Mouse (Mus musculus) T-helper 1 cell (primary cell): Measurements from ENCODE around the gene Nfs1.

ENCODE experiments used
- in situ Hi-C: fragments of 300-600 bp; cut with MboI, MseI; formaldehyde crosslinking; loops from one replicate; pipeline ENCODE4 v1.15.1; 2025; ENCODE audit warnings: high pct_unique_total_duplicates

Nfs1 gene

DNA sequence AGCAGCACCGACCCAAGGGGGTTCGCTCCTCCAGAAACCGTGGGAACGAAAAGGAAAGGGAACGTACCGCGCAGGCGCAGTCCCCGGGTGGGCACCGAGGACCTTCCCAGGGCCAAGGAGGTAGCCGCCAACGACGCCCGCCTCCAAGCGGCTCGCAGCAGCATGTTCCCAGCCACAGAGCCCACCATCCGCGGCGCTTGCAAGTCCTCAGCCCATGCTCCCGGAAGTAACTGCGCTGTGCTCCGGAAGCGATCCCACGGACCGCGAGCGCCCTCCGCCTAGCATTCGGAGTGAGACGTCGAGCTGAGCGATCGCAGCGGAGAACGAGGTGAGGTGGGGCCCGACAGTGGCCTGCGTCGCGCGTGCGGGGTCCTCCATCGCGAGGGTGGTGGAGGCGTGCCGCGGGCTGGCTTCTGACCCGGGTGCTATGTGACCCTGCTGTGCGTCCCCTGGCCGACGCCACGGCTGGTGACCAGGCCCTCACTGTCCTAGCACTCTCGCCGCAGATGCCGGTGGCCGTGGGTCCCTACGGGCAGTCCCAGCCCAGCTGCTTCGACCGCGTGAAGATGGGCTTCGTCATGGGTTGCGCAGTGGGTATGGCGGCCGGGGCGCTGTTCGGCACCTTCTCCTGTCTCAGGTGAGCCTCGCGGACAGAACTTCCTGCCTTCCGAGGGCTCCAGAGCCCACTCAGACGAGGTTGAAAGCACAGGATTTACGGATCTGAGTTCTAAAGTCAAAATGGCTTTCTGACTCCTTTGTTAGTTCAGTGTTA, at the start of gene Nfs1, which contains the start of gene Romo1:
Gene Nfs1, minus strand, starts transcription at position 234 of the 772 bp plus-strand sequence.
Gene Romo1, plus strand, starts transcription at position 87 of the 772 bp plus-strand sequence.
- in situ Hi-C loops = no loop called here

DNA sequence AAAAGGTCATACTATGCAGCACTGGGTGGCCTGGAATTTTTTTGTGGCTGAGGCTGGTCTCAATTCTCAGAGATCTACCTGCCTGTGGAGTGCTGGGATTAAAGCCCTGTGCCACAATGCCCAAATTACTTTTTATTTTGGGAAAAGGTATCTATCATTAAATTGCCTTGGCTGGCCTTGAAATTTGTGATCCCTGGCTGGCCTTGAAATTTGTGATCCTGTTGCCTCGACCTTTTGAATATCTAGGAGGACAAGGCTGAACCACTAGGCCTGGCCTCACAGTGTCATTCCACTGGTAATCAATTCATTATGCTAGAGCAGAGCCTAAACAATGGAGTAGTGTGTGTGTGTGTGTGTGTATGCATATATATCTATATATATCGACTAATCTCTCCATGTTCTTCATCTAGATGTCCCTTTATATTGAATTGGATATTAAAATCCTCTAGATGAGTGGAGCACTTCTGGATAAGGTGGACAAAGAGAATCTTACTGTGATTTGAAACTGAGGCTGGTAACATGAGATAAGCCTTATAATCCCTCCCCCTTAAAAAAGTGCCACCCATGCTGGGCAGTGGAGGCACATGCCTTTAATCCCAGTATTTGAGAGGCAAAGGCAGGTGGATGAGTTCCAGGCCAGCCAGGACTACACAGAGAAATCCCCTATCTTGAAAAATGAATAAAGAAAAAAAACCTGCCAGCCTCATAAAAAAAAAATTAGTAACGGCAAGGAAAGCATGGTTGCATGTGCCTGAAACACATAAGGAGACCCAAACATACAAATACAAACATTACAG, 49.3 kb upstream of the Nfs1 start:
- in situ Hi-C loops = no loop called here

DNA sequence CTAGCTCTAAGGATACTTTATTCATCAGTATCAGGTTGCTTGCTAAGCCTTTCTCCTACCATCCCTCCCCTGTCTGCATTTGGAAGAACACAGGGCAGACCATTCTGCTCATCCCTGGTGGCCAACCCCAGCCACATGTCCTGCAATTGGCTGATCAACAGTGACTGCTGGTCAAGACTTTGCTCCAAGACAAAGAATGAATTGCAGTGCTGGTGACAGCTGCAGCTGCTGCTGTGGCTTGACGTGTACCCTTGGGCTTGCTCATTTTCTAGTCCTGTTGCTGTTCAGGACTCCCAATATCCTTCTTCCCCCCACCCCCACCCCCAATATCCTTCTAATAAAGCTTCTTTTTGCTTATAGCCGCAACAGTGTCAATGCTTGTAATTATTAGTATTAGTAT, 48.1 kb upstream of the Nfs1 start:
- in situ Hi-C loops = no loop called here

DNA sequence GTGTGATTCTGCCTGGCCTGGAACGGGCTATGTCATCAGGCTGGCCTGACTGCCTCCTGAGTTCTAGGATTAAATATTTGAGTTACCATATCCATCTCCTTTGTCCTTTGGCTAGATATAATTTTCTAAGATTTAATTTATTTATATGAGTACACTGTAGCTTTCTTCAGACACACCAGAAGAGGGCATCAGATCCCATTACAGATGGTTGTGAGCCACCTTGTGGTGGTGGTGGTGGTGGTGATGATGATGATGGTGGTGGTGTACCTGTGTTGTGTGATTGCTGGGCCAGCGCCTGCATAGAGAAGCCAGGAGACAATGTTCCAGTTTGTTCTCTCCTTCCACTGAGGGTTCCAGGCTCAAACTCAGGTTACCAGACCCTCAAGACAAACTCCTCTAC, 47.6 kb upstream of the Nfs1 start:
- in situ Hi-C loops = no loop called here

DNA sequence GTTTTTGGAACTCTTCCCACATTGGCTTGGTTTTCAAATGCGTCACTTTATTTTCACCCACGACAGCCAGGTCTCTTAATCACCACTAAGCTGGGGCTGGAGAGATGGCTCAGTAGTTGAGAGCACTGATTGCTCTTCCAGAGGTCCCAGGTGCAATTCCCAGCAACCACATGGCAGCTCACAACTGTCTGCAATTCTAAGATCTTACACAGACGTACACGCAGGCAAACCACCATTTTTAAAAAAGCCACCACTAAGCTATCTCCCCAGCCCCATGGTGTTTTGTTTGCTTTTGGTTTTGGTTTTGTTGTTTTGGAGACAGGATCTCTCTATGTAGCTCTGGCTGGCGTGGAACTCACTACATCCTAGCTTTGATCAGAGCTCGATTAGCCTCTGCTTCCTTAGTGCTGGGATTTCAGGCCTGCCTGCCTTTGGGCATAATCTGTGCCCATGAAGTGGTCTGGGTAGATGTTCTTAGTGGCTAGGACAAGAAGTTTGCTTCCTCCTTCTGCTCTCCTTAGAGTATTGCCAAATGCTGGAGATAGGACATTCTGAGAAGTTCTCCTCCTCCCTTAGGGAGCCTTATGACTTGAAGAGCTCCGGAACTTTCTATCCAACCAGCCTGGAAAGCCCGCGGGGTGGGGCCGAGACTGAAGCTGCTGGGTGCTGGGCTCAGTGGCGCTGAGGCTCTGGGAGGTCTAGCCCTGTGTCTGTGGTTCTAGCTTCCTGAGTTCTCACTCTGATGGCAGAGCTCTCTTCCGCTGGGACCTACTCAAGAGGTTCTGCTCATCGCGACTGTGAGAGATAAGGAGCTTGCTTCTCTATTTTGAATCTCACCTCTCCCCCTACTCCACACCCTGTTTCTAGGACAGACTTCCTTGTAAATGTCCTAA, 46.3 kb upstream of the Nfs1 start:
- in situ Hi-C loops = no loop called here

DNA sequence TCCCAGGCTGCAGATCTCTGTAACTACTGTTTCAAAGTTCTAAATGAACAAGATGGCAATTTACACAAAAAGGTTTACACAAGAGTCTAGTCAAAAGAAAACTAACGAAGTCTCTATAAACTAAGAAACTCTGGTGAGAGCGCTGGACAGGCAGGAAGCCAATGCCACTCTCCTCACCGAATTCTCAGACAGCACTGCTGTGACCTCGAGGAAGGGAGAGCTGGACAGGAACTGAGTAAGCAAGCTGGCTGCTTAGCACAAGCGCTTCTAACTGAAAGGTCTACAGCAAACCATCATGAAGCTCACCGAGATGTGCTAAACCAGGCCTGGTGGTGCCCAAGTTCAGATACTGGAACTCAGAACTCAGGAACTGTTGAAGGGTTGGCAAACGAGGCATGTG, 45.3 kb upstream of the Nfs1 start:
- in situ Hi-C loops = loop anchor here (5.0 kb wide), 2 partner anchors 83 to 808 kb away; no protein-coding TSS in a partner anchor

DNA sequence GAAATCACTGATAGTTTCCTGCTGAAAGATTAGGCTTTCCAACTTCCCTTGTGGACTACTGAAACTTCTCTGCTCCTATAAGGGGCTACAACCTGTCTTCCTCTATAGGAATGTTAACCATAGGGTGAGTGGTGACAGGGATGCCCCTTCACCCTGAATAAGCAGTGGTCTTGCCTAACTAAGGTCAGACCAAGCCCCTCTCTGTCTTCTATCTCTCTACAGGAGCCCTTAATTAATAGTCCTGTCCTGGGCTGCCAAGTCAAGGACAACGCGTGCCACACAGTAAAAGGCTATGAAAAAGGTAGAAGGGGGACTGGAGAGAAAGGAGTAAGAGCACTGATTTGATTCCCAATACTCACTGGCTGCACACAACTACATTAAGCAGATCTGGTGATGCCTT, 37.6 kb upstream of the Nfs1 start:
- in situ Hi-C loops = no loop called here

DNA sequence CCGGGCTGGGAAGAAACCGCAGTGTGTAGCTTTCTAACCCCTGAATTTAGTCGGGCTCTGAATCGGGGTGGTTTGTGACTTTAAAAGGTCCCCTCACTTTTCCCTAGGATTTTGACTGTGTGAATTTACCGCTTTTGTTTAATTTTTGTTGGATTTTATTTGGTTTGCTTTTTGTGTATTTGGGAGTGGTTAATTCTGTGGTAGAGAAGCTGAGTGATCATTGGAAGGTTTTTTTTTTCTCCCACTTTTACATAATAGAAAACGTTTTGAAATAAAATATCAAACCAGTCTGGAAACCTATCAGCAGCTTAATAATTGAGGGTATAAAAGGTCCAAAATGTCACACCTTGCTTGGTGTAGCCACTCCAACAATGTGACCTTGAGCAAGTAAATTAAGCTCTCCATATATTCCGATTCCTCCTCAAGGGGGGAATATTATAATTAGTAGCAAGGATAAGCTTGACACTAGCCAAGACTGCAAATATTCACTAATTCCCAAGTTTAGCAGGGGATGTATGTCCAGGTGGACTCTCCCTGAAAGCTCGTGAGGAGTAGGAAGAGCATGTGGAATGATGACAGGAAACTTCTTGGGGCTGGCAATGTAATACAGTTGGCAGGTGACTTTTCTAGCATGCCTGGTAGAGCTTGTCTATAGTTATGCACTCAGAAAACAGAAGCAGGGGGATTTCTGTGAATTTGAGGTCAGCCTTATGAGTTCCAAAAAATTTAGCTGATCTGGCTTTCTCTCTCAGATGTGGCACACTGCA, 37.0 kb upstream of the Nfs1 start:
- in situ Hi-C loops = no loop called here

DNA sequence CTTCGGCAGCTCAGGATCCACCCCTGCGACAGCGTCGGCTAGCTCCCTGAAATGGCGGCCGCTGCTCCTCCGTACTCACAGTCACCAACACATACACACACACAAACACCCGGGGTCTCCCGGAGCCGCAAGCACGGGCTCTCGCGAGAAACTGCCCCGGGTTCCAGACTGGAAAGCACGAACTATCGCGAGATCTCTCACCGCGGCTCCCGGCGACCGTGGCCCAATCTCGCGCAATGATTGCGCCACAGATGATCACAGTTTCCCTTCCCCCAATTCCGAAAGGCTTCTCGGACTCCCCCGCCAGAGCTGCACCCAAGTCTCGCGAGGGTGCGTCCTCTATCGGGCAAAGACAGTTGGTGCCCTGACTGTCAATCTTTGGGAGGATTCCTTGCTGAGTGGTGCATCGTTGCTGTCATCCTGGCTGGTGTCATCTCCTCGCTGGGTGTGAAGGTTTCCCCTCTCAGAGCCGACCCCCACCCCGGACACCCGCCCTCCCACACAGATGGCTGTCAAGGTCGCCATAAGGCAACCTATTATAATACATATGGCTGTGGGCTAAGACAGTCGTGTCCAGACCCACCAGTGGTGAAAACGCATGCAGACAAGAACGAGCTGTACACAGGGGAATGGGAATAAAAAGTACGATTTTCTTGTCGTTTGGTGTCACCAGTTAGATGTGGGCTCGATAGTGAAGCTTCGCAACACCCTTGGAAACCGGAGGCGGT, 36.3 kb upstream of the Nfs1 start, which contains the start of gene Rbm39:
Gene Rbm39, minus strand, starts transcription at position 145 of the 728 bp plus-strand sequence.
- in situ Hi-C loops = no loop called here

DNA sequence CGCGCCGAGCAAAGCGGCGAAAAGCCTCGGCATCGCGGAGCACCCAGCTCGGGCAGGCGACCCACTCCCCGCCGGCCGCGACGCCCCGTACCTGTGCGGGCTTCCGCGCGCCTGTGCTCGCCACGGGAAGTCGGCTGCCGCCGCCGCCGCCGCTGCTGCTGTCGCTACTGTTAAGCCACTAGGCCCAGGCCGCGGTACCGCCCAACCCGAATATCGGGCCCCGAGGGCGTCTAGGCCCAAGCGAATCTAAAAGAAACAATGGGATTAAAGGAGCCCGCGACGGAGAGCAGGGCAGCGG, 35.8 kb upstream of the Nfs1 start:
- in situ Hi-C loops = no loop called here

DNA sequence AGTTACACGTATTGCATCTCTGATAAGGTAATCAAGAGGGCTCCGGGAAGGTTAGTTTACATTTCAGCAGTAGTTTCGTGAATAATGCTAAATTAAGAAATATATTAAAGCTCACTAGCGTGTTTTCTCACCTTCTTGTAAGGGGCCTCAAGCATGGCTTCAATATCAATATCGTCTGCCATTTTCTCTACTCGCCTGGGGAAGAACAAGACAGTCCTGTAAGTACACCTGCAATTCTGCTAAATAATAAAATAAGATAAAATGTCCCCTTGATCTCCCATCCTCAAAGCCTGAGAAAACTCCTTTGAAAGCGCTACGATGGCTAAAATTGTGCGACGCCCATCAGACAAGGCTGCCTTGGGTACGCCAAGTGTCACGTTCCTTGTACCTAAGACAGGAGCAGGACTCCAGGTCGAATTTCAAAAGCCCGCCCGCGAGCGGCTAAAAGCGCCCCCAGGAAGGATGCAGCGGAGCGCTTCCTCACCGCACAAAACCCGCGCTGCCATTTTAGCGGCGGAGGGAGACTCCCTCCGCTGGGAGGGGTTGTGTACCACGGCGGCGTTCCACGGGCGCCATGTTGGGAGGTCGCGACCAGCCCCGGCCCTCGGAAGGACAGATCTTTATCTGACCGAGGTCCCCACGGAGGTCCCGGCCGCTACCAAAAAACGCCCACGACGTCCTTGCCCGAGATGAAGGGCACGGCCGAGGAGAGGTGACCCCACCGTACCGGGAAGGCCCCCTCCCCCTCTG, 35.2 kb upstream of the Nfs1 start:
- in situ Hi-C loops = no loop called here

DNA sequence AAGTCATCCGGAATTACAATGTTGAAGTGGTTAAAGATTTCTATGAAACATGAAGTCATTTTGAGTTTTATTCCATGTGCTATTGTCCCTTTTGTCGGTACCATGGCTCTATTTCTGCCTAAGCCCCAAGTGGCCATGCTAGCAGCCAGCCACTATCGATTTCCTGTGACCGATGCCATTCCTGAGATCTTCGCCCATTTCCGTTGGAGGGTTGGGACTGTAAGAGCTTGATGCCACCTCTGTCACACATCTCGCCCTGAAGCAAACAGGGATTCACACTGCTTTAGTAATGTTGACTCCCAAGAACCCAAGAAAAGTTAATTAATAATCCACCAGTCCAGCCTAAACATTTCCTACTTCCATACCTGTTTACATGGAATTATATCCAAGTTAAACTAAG, 33.7 kb upstream of the Nfs1 start:
- in situ Hi-C loops = no loop called here

DNA sequence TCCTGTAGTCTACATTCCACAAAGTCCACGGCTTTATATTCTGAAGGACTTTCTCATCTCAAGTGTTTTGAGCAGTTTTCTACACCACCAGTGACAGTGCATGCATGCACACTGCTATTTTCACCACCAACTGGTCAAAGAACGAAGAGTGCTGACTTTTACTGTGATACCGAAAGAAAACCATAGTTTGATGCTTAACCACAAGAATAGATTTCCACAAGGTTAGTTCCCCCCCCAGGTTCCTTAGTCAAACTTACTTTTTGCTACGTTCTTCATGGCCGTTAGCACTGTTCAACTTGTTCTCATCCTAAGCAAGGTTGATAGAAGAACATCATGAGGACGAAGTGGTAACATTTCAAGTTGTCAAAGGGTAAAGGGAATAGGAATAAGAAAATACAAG, 33.1 kb upstream of the Nfs1 start:
- in situ Hi-C loops = no loop called here

DNA sequence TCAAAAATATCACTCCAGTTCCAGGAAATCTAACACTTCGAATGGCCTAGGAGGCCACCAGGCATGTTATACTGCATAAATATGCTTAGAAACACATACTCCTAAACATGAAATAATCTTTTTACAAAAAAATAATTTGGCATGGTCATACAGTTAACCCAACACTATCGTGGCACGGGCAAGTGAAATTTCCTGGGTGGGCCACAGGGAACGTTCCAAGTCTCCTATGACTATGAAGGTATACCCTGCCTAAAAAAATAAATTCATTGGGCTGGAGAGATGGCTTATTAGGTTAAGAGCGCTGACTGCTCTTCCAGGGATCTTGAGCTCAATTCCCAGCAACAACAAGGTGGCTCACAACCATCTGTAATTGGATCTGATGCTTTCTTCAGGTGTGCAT, 22.6 kb upstream of the Nfs1 start:
- in situ Hi-C loops = no loop called here

DNA sequence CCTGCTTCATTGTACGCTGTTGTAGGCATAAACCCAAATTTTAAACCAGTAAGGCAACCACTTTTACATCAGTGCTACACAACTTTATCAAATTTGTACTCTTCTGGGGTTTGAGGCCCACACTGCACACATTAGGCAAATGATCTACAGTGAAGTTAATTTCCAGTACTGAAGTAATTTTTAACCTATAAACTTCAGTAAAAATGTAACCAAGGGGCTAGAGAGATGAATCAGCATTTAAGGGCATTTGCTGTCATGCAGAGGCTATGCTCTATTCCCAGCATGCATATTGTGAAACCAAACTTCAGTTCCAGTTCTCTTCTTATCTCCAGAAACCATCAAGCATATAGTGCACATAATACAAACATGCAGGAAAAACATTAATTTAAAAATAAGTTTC, 21.5 kb upstream of the Nfs1 start:
- in situ Hi-C loops = no loop called here

DNA sequence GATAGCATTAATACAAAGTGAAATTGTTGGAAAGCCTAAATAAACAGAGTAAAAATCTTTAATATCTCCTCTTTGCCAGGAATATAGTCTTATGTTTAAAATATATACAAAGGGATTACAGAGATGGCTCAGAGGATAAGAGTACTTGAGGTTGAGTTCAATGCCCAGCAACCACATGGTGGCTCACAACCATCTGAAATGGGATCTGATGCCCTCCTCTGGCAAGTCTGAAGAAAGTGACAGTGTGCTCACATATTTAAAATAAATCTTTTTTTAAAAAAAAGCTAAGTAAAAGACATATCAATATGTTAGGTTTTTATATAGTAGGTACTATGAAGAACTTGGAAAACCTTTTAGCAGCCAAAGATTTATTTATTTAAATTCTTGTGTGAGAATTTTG, 7.6 kb upstream of the Nfs1 start:
- in situ Hi-C loops = no loop called here

DNA sequence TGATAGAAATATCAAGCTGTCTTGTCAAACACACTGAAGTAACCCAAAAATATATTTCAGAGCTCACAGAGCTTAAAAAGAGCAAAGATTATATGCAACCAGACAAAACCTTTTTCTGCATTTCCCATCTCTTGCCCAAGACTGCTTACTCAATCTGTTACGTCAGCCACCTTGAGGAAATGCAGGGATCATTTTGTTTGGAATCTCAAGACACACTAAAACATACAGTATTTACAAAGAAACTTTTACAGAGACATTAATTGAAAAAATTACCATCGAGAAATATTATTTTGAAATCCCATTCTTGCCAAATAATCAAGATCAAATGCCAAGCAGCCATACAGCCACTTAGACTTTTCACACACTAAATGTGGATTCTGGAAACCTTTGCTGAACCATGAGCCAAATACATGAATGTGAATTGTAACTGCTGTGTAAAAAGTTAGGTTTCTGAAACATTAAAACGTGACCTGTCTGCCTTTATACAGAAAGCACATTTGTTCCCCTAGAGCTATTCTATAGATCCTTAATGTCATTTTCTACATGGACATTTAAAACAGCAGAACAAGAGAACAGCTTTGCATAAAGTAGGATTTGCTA, 3.4 kb upstream of the Nfs1 start:
- in situ Hi-C loops = no loop called here

DNA sequence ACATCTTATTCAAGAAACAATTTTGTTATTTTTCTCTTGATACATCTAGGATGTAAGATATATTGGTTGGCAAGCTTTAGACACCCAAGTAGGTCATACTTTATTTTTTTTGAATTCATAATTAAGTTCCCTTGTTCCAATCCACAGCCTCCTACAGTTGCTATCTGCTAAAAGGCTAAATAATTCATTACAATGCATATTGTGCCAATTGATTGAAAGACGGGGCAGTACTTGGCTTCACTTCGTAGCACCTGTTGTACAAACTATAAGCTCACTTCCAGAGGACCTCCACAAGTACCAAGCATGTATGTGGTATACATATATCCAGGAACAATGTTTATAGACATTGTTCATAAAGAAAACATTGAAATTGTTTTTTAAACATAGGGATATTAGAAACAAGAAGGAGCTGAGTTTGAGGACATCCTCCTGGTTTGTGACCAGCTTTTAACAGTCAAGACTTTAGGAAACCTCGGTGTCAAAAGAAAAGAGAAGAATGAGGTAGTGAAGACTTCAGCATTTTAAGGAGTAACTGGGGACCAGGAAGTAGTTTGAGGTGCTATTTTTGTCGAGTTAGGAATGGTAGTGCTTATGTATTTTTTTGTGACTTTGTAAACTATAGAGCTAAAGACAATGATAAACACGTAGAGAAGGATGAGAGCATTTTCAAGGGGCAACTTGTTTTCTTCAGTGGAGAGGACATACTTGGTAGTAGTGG, 2.4 kb upstream of the Nfs1 start:
- in situ Hi-C loops = no loop called here
